Mouse (Mus musculus): ENCODE data around the gene Apoa4. TPM values are rescaled to one million over a fixed set of nuclear protein-coding genes. Genes with fewer than 3 reads are reported as not detected.

Apoa4 gene
- polyA plus RNA-seq (2017; shearing (Covaris generic)) = not detected

DNA sequence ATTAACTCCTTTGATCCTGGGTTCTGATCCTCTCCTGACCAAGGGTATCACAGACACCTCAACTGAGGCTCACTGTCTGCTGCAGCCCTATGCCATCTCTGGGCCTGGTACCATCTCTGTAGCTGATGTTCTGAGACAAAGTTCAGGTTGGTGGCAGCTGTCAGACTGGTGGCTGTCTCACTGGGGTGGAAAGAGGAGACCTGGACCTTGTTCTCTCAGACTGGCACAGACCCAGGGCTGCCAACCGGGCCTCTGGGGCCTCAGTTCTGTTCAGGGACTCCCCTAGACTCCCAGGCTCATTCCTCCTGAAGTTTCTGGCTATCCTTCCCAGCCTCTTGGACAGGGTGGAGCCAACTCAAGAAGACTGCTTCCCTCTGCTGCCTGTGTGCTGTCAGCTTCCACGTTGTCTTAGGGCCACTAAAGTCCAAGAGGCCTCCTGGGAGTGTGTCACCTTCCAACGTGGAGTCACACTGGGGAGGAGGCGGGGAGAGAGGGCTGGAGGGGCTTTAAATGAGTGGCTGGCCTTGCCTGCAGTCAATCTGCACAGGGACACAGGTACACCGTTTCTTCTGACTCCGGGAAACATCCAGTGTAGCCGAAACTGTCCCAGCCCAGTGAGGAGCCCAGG, at the start of gene Apoa4:
Apoa4 (plus strand) TSS at position 171 of the 628 bp plus-strand sequence.

GRCm38 (mm10) chr9:46228491-46228890, 12.0 kb upstream of the Apoa4 start, which contains the start of gene Apoa1:
TSS of gene Apoa1 (plus strand) at chr9:46228580.

DNA sequence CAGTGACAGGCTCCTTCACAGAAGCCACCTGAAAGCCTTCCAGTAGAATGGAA, 5.1 kb upstream of the Apoa4 start, which contains the start of gene Apoc3:
Apoc3 (minus strand) TSS at position 41 of the 53 bp plus-strand sequence.

GRCm38 (mm10) chr9:46268343-46268873, 27.9 kb downstream of the Apoa4 start, which contains the start of gene Apoa5:
TSS of gene Apoa5 (plus strand) at chr9:46268633.

DNA sequence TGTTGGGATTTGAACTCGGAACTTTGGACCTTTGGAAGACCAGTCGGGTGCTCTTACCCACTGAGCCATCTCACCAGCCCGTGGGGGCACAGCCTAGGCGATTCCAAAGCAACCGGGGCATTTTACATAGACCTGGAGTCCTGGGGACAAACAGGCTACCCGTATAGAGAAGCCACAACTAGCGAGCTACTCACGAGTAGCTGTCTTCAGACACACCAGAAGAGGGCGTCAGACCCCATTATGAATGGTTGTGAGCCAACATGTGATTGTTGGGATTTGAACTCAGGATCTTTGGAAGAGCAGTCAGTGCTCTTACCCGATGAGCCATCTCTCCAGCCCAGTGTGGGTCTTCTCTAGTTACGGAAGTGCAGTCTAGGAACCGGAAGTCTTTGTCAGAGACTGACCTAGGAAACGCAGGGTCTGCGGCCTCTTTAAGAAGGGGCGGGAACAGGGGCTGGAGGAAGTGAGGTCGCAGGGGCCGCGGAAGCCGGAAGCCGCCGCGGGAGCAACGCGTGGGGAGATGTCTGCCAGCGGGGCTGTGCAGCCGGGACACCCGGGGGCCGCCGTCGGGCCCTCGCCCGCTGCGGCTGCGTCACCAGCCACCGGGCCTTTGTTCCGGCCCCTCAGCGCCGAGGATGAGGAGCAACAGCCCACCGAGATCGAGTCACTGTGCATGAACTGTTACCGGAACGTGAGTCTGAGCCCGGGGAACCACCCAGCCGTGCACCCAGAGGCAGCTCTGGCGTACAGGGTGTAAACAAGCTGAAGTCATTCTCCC, 32.4 kb downstream of the Apoa4 start, which contains the start of gene Zpr1:
Zpr1 (plus strand) TSS at position 388 of the 778 bp plus-strand sequence.

GRCm38 (mm10) chr9:46282631-46283436, 42.3 kb downstream of the Apoa4 start, which contains the start of gene Bud13:
TSS of gene Bud13 (plus strand) at chr9:46283008.

Other genes starting within 250 kb of the Apoa4 start
- gene Pafah1b2, start 228.0 kb upstream of the Apoa4 start, polyA plus RNA-seq (2017; shearing (Covaris generic)) = 47.6 TPM
- 4.5 TPM for gene Sik3, start 227.9 kb upstream of the Apoa4 start, polyA plus RNA-seq (2017; shearing (Covaris generic))
- not detected for gene Apoa1, start 12.1 kb upstream of the Apoa4 start, polyA plus RNA-seq (2017; shearing (Covaris generic))
- not detected for gene Apoc3, start 5.1 kb upstream of the Apoa4 start, polyA plus RNA-seq (2017; shearing (Covaris generic))
- gene Apoa5, start 27.9 kb downstream of the Apoa4 start, polyA plus RNA-seq (2017; shearing (Covaris generic)) = not detected
- 52.5 TPM for gene Zpr1, start 32.4 kb downstream of the Apoa4 start, polyA plus RNA-seq (2017; shearing (Covaris generic))
- 26.9 TPM for gene Bud13, start 42.3 kb downstream of the Apoa4 start, polyA plus RNA-seq (2017; shearing (Covaris generic))
- not detected for gene 4931429L15Rik, start 79.3 kb downstream of the Apoa4 start, polyA plus RNA-seq (2017; shearing (Covaris generic))